Mouse (Mus musculus): Measurements from ENCODE around the gene Ak1.

The Ak1 gene

GRCm38 (mm10) chr2:32599409-32599808 is 22.1 kb upstream of the Ak1 start, which contains the start of gene St6galnac6:
Gene St6galnac6 (plus strand): TSS chr2:32599709.
- in situ Hi-C loops (cut with MboI, MseI), result no loop called here

GRCm38 (mm10) chr2:32601417-32602065 is 20.0 kb upstream of the Ak1 start:
- in situ Hi-C loops (cut with MboI, MseI), result loop anchor here in 1 of 2 experiments (10.0 kb wide), 1 partner anchor 1137 kb away; no protein-coding TSS in a partner anchor

GRCm38 (mm10) chr2:32602600-32603054 is 18.9 kb upstream of the Ak1 start:
- in situ Hi-C loops (cut with MboI, MseI), result loop anchor here in 1 of 2 experiments (10.0 kb wide), 1 partner anchor 1138 kb away; no protein-coding TSS in a partner anchor

GRCm38 (mm10) chr2:32604631-32605030 is 16.9 kb upstream of the Ak1 start:
- in situ Hi-C loops (cut with MboI, MseI), result loop anchor here in 1 of 2 experiments (10.0 kb wide), 1 partner anchor 1140 kb away; no protein-coding TSS in a partner anchor

GRCm38 (mm10) chr2:32606161-32607142 is 15.1 kb upstream of the Ak1 start:
- in situ Hi-C loops (cut with MboI, MseI), result loop anchor here in 1 of 2 experiments (10.0 kb wide), 1 partner anchor 1142 kb away; no protein-coding TSS in a partner anchor

GRCm38 (mm10) chr2:32607262-32607947 is 14.2 kb upstream of the Ak1 start:
- in situ Hi-C loops (cut with MboI, MseI), result loop anchor here in 1 of 2 experiments (10.0 kb wide), 1 partner anchor 1143 kb away; no protein-coding TSS in a partner anchor

- in situ Hi-C loops (cut with MboI, MseI), result loop anchor here in 1 of 2 experiments (10.0 kb wide), 1 partner anchor 1143 kb away; no protein-coding TSS in a partner anchor
These were observed 13.3 kb upstream of the Ak1 start for GRCm38 (mm10) chr2:32608141-32608777.

GRCm38 (mm10) chr2:32608778-32609435 is 12.7 kb upstream of the Ak1 start:
- in situ Hi-C loops (cut with MboI, MseI), result loop anchor here in 1 of 2 experiments (10.0 kb wide), 1 partner anchor 1144 kb away; no protein-coding TSS in a partner anchor

GRCm38 (mm10) chr2:32610610-32611229 is 10.8 kb upstream of the Ak1 start:
- in situ Hi-C loops (cut with MboI, MseI), result loop anchor here in 1 of 2 experiments (5.0 kb wide), 1 partner anchor 33 kb away; the partner anchor contains the start of gene 9430097D07Rik

GRCm38 (mm10) chr2:32612274-32612673 is 9.3 kb upstream of the Ak1 start:
- in situ Hi-C loops (cut with MboI, MseI), result loop anchor here in 1 of 2 experiments (5.0 kb wide), 1 partner anchor 35 kb away; the partner anchor contains the start of gene 9430097D07Rik

- in situ Hi-C loops (cut with MboI, MseI), result no loop called here
These were observed 4.4 kb upstream of the Ak1 start for GRCm38 (mm10) chr2:32617109-32617508.

- in situ Hi-C loops (cut with MboI, MseI), result no loop called here
These were observed 4.0 kb upstream of the Ak1 start for GRCm38 (mm10) chr2:32617601-32618000.

- in situ Hi-C loops (cut with MboI, MseI), result no loop called here
These were observed 3.5 kb upstream of the Ak1 start for GRCm38 (mm10) chr2:32618051-32618450.

- in situ Hi-C loops (cut with MboI, MseI), result no loop called here
These were observed 659 bp upstream of the Ak1 start for GRCm38 (mm10) chr2:32620682-32621516.

- in situ Hi-C loops (cut with MboI, MseI), result no loop called here
These were observed 2.7 kb downstream of the Ak1 start for GRCm38 (mm10) chr2:32624111-32624748.

GRCm38 (mm10) chr2:32625212-32625872 is 3.8 kb downstream of the Ak1 start:
- in situ Hi-C loops (cut with MboI, MseI), result no loop called here
